Mouse (Mus musculus) embryonic facial prominence, embryonic 11.5 days (tissue): ENCODE measurements around the gene Txndc2. TPM values are rescaled to one million over a fixed set of nuclear protein-coding genes. Genes with fewer than 3 reads are reported as not detected.
"Not testable (repeated sequence)": the region's sequence is repeated elsewhere in the genome, so short reads cannot be mapped to it uniquely, and the experiment has no call there.

Source experiments
- ATAC-seq: fragments of 200-750 bp; cut with Nextera tagmentation; replicated peaks from 2 replicates; pipeline ENCODE4 v1.8.0; 2017; ENCODE audit warnings: low read depth; ENCODE audit not compliant: insufficient number of reproducible peaks, low FRiP score, low TSS enrichment
- DNase-seq: peaks from one replicate; pipeline ENCODE4 v3.0.0-alpha.2; 2015; ENCODE audit warnings: low spot score
- H3K27ac ChIP-seq: fragments of 300-500 bp; sonication (generic); replicated peaks from 2 replicates; pipeline ENCODE4 v1.5.1; 2014; ENCODE audit warnings: mild to moderate bottlenecking, low read depth, low read length, control low read depth
- H3K27me3 ChIP-seq: fragments of 300-500 bp; sonication (generic); 2 replicates; pipeline ENCODE4 v1.6.1; 2014; ENCODE audit warnings: mild to moderate bottlenecking, low read length, moderate library complexity, mixed read lengths; ENCODE audit not compliant: control insufficient read depth, insufficient read depth
- H3K36me3 ChIP-seq: fragments of 300-500 bp; sonication (generic); replicated peaks from 2 replicates; pipeline ENCODE4 v1.6.1; 2014; ENCODE audit warnings: low read depth, mild to moderate bottlenecking, low read length, moderate library complexity, mixed read lengths; ENCODE audit not compliant: control insufficient read depth, insufficient read depth
- H3K4me1 ChIP-seq: fragments of 300-500 bp; sonication (generic); 2 replicates; pipeline ENCODE4 v1.6.1; 2014; ENCODE audit warnings: low read length, mixed read lengths; ENCODE audit not compliant: control insufficient read depth, insufficient read depth
- H3K4me2 ChIP-seq: fragments of 300-500 bp; sonication (generic); 2 replicates; pipeline ENCODE4 v1.6.1; 2014; ENCODE audit warnings: low read depth, mild to moderate bottlenecking, control low read depth, low read length, moderate library complexity
- H3K4me3 ChIP-seq: fragments of 300-500 bp; sonication (generic); 2 replicates; pipeline ENCODE4 v1.5.1; 2014; ENCODE audit warnings: low read depth, low read length, control low read depth
- H3K9ac ChIP-seq: fragments of 300-500 bp; sonication (generic); replicated peaks from 2 replicates; pipeline ENCODE4 v1.6.1; 2014; ENCODE audit warnings: mild to moderate bottlenecking, control low read depth, low read length
- H3K9me3 ChIP-seq: fragments of 300-500 bp; sonication (generic); replicated peaks from 2 replicates; pipeline ENCODE4 v1.6.1; 2016; ENCODE audit warnings: mild to moderate bottlenecking, low read length, inconsistent platforms, mixed read lengths; ENCODE audit not compliant: control insufficient read depth
- WGBS: fragments of 180-500 bp; shearing (Covaris S2); extraction: QIAGEN DNeasy Blood & Tissue Kit; methylation state at CpG from one replicate; pipeline ENCODE4 v1.1.7; 2014; 5-methylcytosine and 5-hydroxymethylcytosine counted together
- polyA plus RNA-seq: library from polyadenylated mRNA; unstranded; fragments of >200 nt; fragmentation: Nextera tagmentation; extraction: Ambion mirVana; gene quantifications from 2 replicates; pipeline ENCODE4 v1.2.1, GENCODE M21; 2014

The Txndc2 gene
- polyA plus RNA-seq, 1 experiment from 2014 or later, result 0.38 TPM

DNA sequence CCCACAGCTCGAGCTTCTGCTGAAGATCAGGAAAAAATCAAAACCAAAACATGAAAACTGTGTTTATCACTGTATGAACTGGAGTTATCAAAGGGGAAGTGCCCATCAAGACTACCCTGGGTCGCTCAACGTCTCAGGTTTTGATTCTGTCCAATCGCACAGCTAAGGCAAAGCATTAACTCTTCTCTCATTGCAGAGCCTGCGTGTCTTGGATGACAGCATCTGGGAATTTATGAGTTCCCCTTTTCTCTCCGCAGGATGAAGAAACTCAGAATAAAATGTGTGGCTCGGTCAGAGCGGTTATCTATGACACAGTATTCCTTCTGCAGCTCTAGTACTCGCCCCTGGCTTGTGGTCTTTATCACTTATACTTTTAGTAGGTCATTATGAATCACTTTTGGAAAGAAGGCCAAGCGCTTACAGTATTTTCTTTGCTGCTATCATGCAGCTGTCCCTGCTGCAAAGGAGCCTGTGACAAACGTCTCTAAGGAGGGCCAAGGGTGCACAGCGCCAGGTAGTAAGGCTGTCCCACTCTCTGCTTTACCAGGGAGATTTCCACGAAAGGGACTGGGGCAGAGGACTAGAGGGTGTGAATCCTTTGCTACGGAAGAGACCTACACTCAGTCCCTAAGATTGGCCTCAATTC, 6.1 kb downstream of the Txndc2 start:
- WGBS, result 86% methylated on average over 14 of the region's 14 CpGs
- Histone ChIP-seq H3K9ac (no peak overlapping the region), H3K27me3 (no peaks in the 10 kb centered on the region), H3K4me1 (no peaks in the 10 kb centered on the region), H3K9me3 (no peaks in the 10 kb centered on the region), H3K27ac (no peak overlapping the region), H3K36me3 (no peaks in the 10 kb centered on the region), H3K4me3 (no peak overlapping the region), H3K4me2 (no peak overlapping the region)
- ATAC-seq (no peak), DNase-seq (no peak)

DNA sequence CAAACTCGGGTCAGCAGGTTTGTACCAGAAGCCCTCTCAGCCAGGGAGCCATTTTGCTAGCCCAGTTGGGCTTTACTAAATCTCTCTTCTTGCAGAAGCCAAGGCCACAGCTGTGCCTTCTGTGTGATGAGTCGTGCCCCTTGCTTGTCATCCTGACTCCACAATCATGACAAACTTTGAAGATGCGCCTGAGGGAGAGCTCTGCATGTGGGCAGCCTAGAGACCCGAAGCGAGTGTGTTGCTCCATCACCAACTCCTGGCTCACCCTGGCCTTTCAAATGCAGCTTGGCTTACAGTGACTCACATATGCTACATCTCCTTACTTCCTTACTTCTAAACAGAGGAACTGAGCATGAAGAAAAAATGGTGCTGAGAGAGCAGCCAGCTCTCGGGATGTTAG, 12.0 kb downstream of the Txndc2 start:
- Histone ChIP-seq H3K27me3 (no peaks in the 10 kb centered on the region), H3K9ac (no peak overlapping the region), H3K4me1 (no peaks in the 10 kb centered on the region), H3K36me3 (no peaks in the 10 kb centered on the region), H3K4me3 (no peak overlapping the region), H3K27ac (no peak overlapping the region), H3K4me2 (no peak overlapping the region), H3K9me3 (no peaks in the 10 kb centered on the region)
- DNase-seq, result no peak
- whole genome bisulfite sequencing, result 73% methylated on average over 6 of the region's 6 CpGs
- ATAC-seq, result no peak

DNA sequence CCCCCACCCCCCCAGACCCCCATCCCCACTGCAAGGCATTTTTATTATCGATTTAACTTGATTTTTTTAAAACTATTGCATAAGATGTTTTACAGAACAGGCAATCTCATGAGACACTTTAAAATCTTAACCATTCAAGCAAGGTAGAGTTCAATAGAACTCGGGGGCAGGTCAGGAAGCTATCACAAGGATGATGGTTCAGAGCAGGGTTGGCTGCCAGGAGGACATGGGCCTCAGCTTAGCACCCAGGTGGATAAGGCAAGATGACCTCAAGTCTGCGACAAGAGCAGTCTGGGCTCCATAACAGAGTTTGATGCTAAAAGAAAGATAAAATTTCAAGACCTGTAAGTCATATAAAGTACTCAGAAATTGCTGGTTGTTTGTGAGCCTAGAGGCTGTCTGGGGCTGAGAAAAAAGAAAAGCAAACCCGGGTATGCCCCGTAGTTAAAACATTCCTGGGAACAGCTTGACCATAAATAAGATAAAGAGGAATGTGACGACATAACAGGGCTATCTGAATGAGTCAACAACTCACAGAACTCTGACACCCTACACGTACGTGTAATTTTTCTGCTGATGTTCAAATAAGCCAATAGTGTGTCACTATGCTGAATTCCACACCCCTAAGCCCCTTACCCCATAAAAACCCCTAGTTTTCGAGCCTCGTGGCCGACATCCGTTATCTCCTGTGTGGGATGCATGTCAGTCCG, 13.0 kb downstream of the Txndc2 start:
- not testable (repeated sequence) for ATAC-seq, DNase-seq, H3K27ac ChIP-seq, H3K4me3 ChIP-seq, H3K9ac ChIP-seq, H3K9me3 ChIP-seq, H3K4me2 ChIP-seq, H3K27me3 ChIP-seq, H3K36me3 ChIP-seq, H3K4me1 ChIP-seq
- WGBS, result 88% methylated on average over 13 of the region's 13 CpGs

DNA sequence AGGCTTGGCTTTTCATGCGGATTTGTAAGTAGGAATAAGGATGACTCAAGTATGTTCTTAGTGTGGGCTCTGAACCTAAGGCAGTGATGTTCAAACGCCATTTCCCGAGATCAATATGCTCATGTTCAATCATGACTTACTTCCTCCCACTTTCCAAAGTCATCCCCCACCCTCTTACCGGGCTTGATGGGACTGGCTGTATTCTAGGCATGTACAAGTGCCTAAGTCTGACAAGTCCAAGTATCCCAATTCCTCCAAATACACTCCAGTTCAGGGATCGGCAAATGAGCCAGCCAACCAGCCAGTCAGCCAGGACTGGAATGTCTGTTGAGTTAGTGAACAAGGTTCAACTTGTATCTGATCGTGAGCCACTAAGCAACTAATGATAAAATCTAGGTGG, 15.7 kb downstream of the Txndc2 start:
- Histone ChIP-seq H3K27me3 (no peaks in the 10 kb centered on the region), H3K4me3 (no peak overlapping the region), H3K27ac (no peak overlapping the region)

DNA sequence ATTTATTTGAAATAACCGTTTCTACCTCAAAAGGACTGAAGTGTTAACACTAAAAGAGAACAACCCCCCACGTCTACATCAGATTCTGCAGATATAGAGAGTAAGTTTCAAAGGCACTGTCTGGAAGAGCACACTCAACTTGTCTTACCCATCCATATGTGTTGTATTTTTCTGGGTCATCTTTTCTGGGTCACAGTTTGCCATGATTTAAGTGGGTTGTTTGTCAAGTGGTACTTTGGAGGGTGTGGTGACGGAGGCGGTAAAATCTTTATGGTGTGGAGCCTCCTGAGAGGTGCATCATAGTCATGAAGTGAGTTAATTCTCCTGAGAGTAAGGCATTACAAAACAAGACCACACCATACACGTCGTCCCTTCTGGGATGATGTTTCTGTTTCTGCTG, 16.4 kb downstream of the Txndc2 start:
- Histone ChIP-seq H3K4me1 (no peaks in the 10 kb centered on the region), H3K36me3 (no peaks in the 10 kb centered on the region), H3K27me3 (no peaks in the 10 kb centered on the region), H3K9me3 (no peaks in the 10 kb centered on the region), H3K4me3 (no peak overlapping the region), H3K27ac (no peak overlapping the region), H3K9ac (no peak overlapping the region), H3K4me2 (no peak overlapping the region)
- ATAC-seq (no peak), DNase-seq (no peak)
- 84% methylated on average over 6 of the region's 6 CpGs for WGBS

More for the DNA sequence above, 15.7 kb downstream of the Txndc2 start:
- ATAC-seq, result no peak
- Histone ChIP-seq H3K9ac (no peak overlapping the region), H3K9me3 (no peaks in the 10 kb centered on the region), H3K4me1 (no peaks in the 10 kb centered on the region), H3K4me2 (no peak overlapping the region), H3K36me3 (no peaks in the 10 kb centered on the region)
- WGBS, result 90% methylated on average over 6 of the region's 6 CpGs
- no peak for DNase-seq

DNA sequence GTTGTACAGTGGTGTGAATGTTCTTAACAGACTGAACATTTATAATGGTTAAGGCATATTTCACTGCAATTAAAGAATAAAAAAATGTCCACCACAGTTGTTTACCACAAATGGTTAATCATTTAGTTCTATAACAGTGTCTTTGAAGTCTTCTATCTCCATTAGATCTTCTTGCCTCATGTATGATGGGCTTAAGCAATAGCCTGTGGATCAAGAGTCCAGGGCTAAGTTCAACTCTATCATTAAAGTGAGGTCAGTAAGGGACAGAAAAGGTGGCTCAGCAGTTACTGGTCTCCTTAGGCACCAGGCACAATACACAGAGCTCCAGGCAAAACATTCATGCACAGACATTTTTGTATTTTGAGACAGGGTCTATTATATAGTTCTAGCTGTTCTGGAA, 18.8 kb downstream of the Txndc2 start:
- no peak overlapping the region for H3K27ac ChIP-seq
- no peak overlapping the region for H3K4me2 ChIP-seq

DNA sequence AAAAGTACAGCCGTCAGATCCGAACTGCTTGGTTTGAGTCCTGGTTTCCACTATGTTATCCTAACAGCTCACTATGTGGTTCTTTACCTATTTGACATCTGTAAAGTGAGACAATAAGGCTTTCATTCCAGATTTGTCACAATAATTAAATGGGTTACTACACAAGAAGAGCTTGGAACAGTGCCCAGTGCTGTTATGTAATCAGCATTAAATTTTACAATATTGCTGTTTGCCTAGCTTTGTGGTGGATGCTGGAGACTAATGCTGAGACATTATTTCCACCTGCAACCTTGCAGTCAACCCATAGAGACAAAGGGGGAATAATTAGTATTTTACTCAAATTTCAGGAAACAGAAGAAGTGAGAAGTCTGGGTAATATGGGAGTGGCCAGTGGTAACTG, 23.5 kb downstream of the Txndc2 start:
- no peaks in the 10 kb centered on the region for H3K27me3 ChIP-seq
- no peaks in the 10 kb centered on the region for H3K9me3 ChIP-seq
- DNase-seq (no peak), ATAC-seq (no peak)
- H3K27ac ChIP-seq, result no peak overlapping the region
- H3K4me3 ChIP-seq, result no peak overlapping the region
- no peak overlapping the region for H3K4me2 ChIP-seq
- no peaks in the 10 kb centered on the region for H3K36me3 ChIP-seq
- WGBS, result 96% methylated on average over 2 of the region's 2 CpGs
- no peak overlapping the region for H3K9ac ChIP-seq
- H3K4me1 ChIP-seq, result no peaks in the 10 kb centered on the region

More for the DNA sequence above, 18.8 kb downstream of the Txndc2 start:
- Histone ChIP-seq H3K9me3 (no peaks in the 10 kb centered on the region), H3K36me3 (no peaks in the 10 kb centered on the region), H3K9ac (no peak overlapping the region), H3K27me3 (no peaks in the 10 kb centered on the region), H3K4me1 (no peaks in the 10 kb centered on the region), H3K4me3 (no peak overlapping the region)
- ATAC-seq (no peak), DNase-seq (no peak)

DNA sequence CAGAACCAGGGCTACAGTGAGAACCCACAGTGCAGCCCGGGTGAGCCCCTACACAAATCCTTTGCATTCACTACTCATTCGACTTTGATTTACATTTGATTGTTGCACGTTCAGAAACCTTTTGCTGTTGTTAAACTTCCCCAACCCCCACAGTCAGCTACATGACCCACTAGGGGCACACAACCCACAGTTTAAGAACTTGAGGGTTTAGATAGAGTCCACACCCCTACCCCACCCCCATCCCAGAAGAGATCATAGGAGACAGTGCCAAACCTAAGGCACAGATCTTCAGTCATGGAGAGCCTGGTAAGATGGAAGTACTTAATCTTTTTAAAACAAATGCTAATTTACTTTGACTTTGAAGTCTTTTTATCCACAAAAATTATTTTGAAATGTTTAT, 26.3 kb downstream of the Txndc2 start:
- no peak overlapping the region for H3K27ac ChIP-seq
- H3K27me3 ChIP-seq, result no peaks in the 10 kb centered on the region
- no peak for DNase-seq
- H3K36me3 ChIP-seq, result no peaks in the 10 kb centered on the region
- H3K9ac ChIP-seq, result no peak overlapping the region
- H3K4me1 ChIP-seq, result no peaks in the 10 kb centered on the region
- no peaks in the 10 kb centered on the region for H3K9me3 ChIP-seq
- H3K4me2 ChIP-seq, result no peak overlapping the region
- 47% methylated on average over 3 of the region's 3 CpGs for WGBS
- no peak overlapping the region for H3K4me3 ChIP-seq
- ATAC-seq, result no peak
